Mouse (Mus musculus): ENCODE measurements at regions not wholly inside any gene's neighbourhood (a gene's known extent, or its start where the extent isn't known, plus 50 kb on each side); places are given as distances from the start of the nearest gene placed in this dataset.

- no peak overlapping the region for H3K27ac ChIP-seq (ENCODE audit: insufficient read depth, low read length)
- TF ChIP-seq POLR2A (IDR thresholded peaks at IDR 0.05; ENCODE audit: borderline replicate concordance, insufficient read depth, low read length) (no peak), CTCF (IDR thresholded peaks at IDR 0.05; ENCODE audit: borderline replicate concordance, insufficient read depth, low read depth, low read length) (no peak)
- WGBS: 29% methylated on average over 9 of the region's 9 CpGs
- no peaks in the 10 kb centered on the region for H3K27me3 ChIP-seq (ENCODE audit: control insufficient read depth, insufficient read depth, low read length)
- DNase-seq: no peak
- no peaks in the 10 kb centered on the region for H3K4me1 ChIP-seq (ENCODE audit: control insufficient read depth, insufficient read depth, low read length)
- no peak overlapping the region for H3K4me3 ChIP-seq (replicated peaks; ENCODE audit: insufficient read depth, low read depth, low read length)
Measured at GRCm38 (mm10) chr3:39390442-39390841, 503.7 kb downstream of the Fat4 start.

- TF ChIP-seq CTCF (IDR thresholded peaks at IDR 0.05; ENCODE audit: borderline replicate concordance, insufficient read depth, low read depth, low read length) (no peak), POLR2A (IDR thresholded peaks at IDR 0.05; ENCODE audit: borderline replicate concordance, insufficient read depth, low read length) (no peak)
- no peak overlapping the region for H3K27ac ChIP-seq (ENCODE audit: insufficient read depth, low read length)
- H3K4me3 ChIP-seq (replicated peaks; ENCODE audit: insufficient read depth, low read depth, low read length): no peak overlapping the region
- WGBS: 88% methylated on average over 2 of the region's 2 CpGs
- H3K4me1 ChIP-seq (ENCODE audit: control insufficient read depth, insufficient read depth, low read length): no peaks in the 10 kb centered on the region
- DNase-seq: no peak
- H3K27me3 ChIP-seq (ENCODE audit: control insufficient read depth, insufficient read depth, low read length): no peaks in the 10 kb centered on the region
Measured at GRCm38 (mm10) chr3:39392053-39392452, 505.3 kb downstream of the Fat4 start.

GRCm38 (mm10) chr3:39396672-39397071 lies 509.9 kb downstream of the Fat4 start:
- Histone ChIP-seq H3K27me3 (ENCODE audit: control insufficient read depth, insufficient read depth, low read length) (no peaks in the 10 kb centered on the region), H3K4me3 (replicated peaks; ENCODE audit: insufficient read depth, low read depth, low read length) (no peak overlapping the region), H3K27ac (ENCODE audit: insufficient read depth, low read length) (no peak overlapping the region), H3K4me1 (ENCODE audit: control insufficient read depth, insufficient read depth, low read length) (no peaks in the 10 kb centered on the region)
- DNase-seq: no peak
- no peak for TF ChIP-seq POLR2A (IDR thresholded peaks at IDR 0.05; ENCODE audit: borderline replicate concordance, insufficient read depth, low read length)
- TF ChIP-seq CTCF (IDR thresholded peaks at IDR 0.05; ENCODE audit: borderline replicate concordance, insufficient read depth, low read depth, low read length): no peak

GRCm38 (mm10) chr3:39397255-39397654 lies 510.5 kb downstream of the Fat4 start:
- TF ChIP-seq CTCF (IDR thresholded peaks at IDR 0.05; ENCODE audit: borderline replicate concordance, insufficient read depth, low read depth, low read length) (no peak), POLR2A (IDR thresholded peaks at IDR 0.05; ENCODE audit: borderline replicate concordance, insufficient read depth, low read length) (no peak)
- no peak for DNase-seq
- no peaks in the 10 kb centered on the region for H3K27me3 ChIP-seq (ENCODE audit: control insufficient read depth, insufficient read depth, low read length)
- 68% methylated on average over 3 of the region's 3 CpGs for WGBS
- H3K4me1 ChIP-seq (ENCODE audit: control insufficient read depth, insufficient read depth, low read length): no peaks in the 10 kb centered on the region
- no peak overlapping the region for H3K27ac ChIP-seq (ENCODE audit: insufficient read depth, low read length)
- H3K4me3 ChIP-seq (replicated peaks; ENCODE audit: insufficient read depth, low read depth, low read length): no peak overlapping the region

GRCm38 (mm10) chr3:39397677-39398076 lies 510.9 kb downstream of the Fat4 start:
- no peaks in the 10 kb centered on the region for H3K4me1 ChIP-seq (ENCODE audit: control insufficient read depth, insufficient read depth, low read length)
- TF ChIP-seq POLR2A (IDR thresholded peaks at IDR 0.05; ENCODE audit: borderline replicate concordance, insufficient read depth, low read length) (no peak), CTCF (IDR thresholded peaks at IDR 0.05; ENCODE audit: borderline replicate concordance, insufficient read depth, low read depth, low read length) (no peak)
- 97% methylated on average over 2 of the region's 2 CpGs for WGBS
- no peak overlapping the region for H3K27ac ChIP-seq (ENCODE audit: insufficient read depth, low read length)
- DNase-seq: no peak
- H3K27me3 ChIP-seq (ENCODE audit: control insufficient read depth, insufficient read depth, low read length): no peaks in the 10 kb centered on the region
- no peak overlapping the region for H3K4me3 ChIP-seq (replicated peaks; ENCODE audit: insufficient read depth, low read depth, low read length)

GRCm38 (mm10) chr3:39424778-39425642 lies 538.3 kb downstream of the Fat4 start:
- Histone ChIP-seq H3K4me3 (replicated peaks; ENCODE audit: insufficient read depth, low read depth, low read length) (no peak overlapping the region), H3K27ac (ENCODE audit: insufficient read depth, low read length) (no peak overlapping the region), H3K4me1 (ENCODE audit: control insufficient read depth, insufficient read depth, low read length) (no peaks in the 10 kb centered on the region), H3K27me3 (ENCODE audit: control insufficient read depth, insufficient read depth, low read length) (no peaks in the 10 kb centered on the region)
- TF ChIP-seq CTCF (IDR thresholded peaks at IDR 0.05; ENCODE audit: borderline replicate concordance, insufficient read depth, low read depth, low read length): no peak
- no peak for DNase-seq
- WGBS: 66% methylated on average over 5 of the region's 5 CpGs

GRCm38 (mm10) chr3:39425643-39426016 lies 538.9 kb downstream of the Fat4 start:
- WGBS: 67% methylated on average over 2 of the region's 2 CpGs
- Histone ChIP-seq H3K27ac (ENCODE audit: insufficient read depth, low read length) (no peak overlapping the region), H3K4me3 (replicated peaks; ENCODE audit: insufficient read depth, low read depth, low read length) (no peak overlapping the region), H3K4me1 (ENCODE audit: control insufficient read depth, insufficient read depth, low read length) (no peaks in the 10 kb centered on the region), H3K27me3 (ENCODE audit: control insufficient read depth, insufficient read depth, low read length) (no peaks in the 10 kb centered on the region)
- TF ChIP-seq CTCF (IDR thresholded peaks at IDR 0.05; ENCODE audit: borderline replicate concordance, insufficient read depth, low read depth, low read length): no peak
- TF ChIP-seq POLR2A (IDR thresholded peaks at IDR 0.05; ENCODE audit: borderline replicate concordance, insufficient read depth, low read length): no peak
- no peak for DNase-seq

- DNase-seq: peak in 1 of 2 experiments; percentile 1
- TF ChIP-seq CTCF (IDR thresholded peaks at IDR 0.05; ENCODE audit: borderline replicate concordance, insufficient read depth, low read depth, low read length): no peak
- no peak for TF ChIP-seq POLR2A (IDR thresholded peaks at IDR 0.05; ENCODE audit: borderline replicate concordance, insufficient read depth, low read length)
- Histone ChIP-seq H3K27me3 (ENCODE audit: control insufficient read depth, insufficient read depth, low read length) (no peaks in the 10 kb centered on the region), H3K27ac (ENCODE audit: insufficient read depth, low read length) (no peak overlapping the region), H3K4me1 (ENCODE audit: control insufficient read depth, insufficient read depth, low read length) (no peaks in the 10 kb centered on the region), H3K4me3 (replicated peaks; ENCODE audit: insufficient read depth, low read depth, low read length) (no peak overlapping the region)
- 34% methylated on average over 10 of the region's 10 CpGs for WGBS
Measured at GRCm38 (mm10) chr3:39443328-39443727, 556.6 kb downstream of the Fat4 start.
